Mouse (Mus musculus) spleen, adult 12 weeks (tissue): ENCODE measurements around the gene Ncoa3.

Experiments
- DNase-seq: peaks from one replicate; pipeline ENCODE4 v3.0.0; 2022; ENCODE audit warnings: low spot score

The Ncoa3 gene

DNA sequence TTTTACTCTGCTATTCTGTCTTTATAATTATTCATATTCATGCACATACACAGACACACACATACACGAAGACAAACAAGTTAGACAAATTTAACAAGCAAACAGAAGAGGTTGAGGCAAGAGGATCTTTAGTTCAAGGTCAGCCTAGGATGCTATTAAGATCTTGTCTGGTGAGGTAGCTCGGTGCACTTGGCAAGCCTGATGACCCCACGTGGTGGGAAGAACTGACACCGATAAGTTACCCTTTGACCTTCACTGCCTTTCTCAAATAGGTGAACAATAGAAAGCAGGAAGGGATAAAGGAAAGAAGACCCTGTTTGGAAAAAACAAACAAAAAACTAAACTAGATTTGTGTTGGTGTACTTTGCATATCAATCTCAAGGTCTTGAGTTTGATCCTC lies 10.0 kb downstream of the Ncoa3 start:
- no peak for DNase-seq

DNA sequence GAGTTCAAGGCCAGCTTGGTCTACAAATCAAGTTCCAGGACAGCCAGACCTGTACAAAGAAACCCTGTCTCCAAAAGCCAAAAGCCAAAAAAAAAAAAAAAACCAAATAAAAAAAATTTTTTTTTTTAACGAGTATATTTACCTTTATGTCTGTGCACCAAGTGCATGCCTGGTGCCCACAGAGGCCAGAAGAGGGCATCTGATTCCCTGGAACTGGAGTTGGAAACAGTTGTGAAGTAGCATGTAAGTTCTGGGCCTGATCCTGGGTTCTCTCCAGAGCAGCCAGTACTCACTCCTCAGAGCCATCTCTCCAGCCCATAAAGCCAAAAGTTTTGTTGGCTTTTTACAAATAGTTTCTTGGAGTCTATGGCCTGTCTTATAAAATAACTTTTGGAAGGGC lies 10.6 kb downstream of the Ncoa3 start:
- DNase-seq = no peak

DNA sequence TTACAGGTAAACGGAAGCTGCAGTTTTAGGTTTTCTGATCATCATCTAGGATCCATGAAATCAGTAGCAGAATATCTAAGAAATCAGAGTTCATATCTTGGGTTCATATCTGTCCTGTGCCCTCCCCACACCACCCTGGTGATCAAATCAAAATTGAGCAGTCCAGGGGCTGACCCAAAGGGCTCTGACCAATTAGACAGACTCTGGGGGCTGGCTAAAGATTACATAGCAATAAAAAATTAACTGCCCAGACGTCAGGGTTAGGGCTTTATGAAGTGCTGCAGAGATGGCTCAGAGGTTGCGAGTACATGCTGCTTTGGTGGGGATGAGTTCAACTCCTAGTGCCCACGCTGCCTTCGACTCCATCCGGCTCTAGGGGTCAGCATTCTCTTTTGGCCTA lies 14.6 kb downstream of the Ncoa3 start:
- no peak for DNase-seq

DNA sequence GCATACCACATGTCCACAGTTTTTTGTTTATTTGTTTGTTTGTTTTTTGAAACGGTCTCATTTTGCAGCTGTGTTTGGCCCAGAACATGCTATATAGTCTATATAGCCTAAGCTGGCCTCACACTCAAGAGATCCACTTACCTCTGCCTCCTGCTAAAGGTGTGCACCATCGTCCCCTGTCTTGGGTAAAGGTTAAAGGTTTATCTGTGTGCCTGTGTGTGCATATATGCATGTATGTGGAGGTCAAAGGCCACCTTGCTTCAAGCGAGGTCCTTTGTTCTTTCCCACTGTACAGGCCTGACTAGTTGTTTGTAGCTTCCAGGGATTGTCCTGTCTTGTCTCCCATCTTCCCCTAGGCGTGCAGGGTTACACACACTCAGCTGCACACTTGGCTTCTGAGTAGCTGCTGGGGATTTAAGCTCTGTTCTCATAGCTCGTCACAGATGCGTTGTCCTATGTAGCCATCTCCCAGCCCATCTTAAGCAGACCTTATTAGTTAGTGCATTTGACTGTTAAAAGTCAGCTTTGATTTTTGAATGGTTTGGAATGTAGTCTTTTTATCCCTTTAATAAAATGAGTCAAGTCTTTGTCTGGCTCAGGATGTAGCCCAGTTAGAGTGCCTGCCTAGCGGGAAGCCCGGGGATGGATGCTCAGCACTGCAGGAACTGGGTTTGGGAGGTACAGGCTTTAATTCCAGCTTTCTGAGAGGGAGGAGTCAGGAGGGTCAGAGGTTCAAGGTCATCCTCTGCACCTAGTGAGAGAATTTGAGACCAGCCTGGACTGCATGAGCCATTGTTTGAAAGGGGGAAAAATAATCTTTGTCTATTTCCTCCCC lies 16.3 kb downstream of the Ncoa3 start:
- no peak for DNase-seq

DNA sequence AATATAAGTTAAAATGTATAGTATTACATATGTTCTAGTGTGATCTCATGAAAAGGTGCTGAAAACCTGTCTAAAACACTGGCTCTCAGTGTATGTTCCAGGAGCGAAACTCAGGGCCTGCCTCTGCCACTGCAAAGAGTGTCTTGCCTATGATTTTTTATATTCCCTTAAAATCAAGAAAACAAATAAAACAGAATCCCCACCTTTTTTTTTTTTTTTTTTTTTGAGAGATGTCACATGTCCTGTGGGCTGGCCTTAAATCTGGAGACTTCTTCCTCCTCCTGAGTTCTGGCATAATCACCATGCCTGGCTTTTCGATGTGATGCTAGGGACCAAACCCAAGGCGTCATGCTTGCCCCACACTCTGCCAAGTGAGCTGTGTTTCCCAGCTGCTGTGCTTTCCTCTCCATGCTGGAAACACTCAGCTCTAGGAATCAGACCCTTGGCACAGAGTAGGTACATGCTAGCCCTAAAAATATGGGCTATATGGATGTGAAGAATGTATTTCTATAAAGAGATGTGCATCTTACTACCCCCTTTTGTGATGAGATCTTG lies 17.0 kb downstream of the Ncoa3 start:
- DNase-seq = no peak

DNA sequence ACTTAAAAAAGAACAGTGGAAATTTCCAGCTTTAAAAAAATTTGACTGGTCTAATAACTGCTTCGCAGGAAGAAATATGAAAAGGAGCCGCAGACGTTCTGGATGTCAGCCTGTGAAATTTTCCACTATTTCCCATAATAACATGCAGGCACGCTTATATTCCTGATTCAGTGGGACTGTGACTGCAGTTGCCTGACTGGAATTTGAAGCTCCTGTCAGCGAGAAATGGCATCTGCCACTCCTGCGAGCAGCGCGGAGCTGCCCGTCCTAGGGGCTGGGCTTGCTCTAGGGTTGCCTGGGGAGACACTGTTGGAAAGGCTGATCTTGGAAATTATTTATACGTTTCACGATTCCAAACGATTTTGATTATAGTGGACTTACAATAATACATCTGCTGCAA lies 17.9 kb downstream of the Ncoa3 start:
- no peak for DNase-seq

DNA sequence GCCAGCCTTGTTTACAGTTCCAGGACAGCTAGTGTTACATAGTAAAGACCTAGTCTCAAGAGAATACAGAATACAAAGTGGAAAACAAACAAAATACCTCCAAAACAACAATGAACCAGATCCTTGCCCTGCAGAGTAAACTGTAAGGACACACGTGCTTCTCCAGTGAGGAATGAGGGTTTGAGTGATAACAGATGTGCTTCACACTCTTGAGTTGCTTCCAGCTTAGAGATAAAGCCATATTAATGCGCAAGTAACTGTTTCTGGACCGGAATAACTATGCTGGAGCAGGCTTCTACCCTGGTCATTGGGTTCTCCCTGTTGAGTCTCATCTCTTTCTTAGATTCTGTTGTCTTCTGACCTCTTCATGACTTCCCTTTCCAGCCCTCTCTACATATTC lies 19.0 kb downstream of the Ncoa3 start:
- DNase-seq = no peak

DNA sequence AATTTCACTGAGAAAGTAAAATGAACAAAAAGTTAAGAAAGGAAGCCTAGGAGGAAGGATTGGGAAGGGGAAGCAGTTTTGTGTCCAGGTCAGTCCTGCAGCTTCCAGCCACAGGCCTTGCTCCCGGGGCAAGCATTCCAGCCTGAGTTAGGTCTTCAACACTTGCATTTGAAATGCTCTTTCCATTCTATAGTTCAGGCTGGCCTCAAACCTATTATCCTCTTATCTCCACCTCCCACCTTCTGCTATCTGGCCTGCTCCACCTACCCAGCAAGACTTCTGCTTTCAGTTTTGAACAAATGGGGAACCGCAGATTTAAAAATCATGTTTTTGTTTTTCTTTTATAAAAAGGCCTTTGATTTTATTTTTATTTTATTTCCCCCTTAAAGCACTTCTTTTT lies 19.7 kb downstream of the Ncoa3 start:
- no peak for DNase-seq

DNA sequence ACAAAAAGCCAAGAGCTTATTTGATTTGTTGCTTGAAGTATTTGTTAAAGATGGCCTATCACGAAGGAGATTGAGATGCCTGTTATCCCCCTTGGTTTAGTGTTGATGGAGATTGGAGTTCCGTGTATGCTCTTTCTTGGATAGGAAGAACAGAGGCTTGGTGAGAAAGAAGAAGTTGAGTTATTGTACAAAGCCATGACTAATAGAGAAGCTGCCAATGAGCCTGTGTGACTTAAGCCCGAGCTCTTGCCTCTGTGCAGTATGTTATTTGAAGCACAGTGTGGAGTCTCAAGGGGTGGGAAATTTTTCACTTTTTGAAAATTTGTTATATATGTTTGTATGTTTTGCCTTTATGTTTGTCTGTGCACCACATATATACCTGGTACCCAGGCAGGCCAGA lies 26.3 kb downstream of the Ncoa3 start:
- DNase-seq = no peak

DNA sequence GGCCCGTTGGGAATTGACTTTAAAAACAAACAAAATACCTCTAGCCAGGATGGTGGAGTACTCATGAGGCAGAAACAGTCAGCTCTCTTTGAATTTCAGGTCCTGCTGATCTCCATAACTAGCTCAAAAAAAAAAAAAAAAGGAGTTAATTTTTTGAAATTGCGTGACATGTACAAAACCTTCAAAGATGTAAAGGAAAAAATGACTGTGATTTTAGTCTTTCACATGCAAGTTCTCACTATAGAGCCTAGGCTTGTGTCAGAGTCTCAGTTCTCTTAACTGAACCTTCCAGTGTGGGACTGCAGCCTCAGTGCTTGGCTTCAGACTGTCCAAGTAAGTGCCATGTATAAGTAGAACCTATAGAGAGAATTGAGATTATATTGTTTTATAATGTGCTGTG lies 27.6 kb downstream of the Ncoa3 start:
- no peak for DNase-seq

DNA sequence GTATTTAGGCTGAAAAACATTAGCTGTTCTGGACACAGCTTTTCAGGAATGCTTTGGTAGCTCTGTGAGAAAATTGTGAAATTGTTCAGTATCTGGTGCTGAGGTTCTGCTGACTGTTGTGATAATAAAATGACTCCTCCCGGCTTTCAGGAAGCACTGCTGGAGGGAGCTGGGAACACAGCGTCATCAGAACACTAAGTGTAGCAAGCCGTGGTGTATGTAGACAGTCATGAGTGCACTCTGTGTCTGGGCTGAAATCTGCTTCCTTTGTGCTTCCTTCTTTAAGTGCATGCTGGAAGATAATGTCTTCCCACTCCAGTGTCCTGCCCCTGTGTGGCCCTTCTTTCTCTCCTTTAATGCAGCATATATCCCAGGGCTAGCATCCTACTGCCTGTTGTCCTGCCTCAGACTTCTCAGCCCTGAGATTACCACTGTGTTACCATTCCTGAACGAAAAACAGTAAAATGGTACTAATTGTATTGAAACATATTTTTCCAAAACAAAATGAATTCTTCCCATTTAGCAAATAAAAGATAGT lies 28.7 kb downstream of the Ncoa3 start:
- no peak for DNase-seq

DNA sequence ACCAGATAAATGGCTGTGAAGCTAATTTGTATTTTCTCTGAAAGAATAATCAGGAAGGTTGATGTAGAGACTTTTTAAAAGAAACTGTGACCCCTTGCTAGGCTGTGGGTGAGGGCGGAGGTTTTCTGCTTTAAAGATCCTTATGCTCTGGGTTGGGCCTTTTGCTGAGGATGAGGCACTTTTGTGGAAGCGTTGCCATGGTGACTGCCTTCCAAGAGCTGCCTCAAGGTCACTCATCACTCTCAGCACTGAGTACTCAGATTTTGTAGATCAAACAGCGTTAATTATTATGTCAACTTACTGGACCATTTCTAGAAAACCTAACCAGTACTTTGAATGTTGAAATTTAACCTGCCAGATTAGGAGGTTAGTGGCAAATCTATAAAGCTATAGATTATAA lies 29.2 kb downstream of the Ncoa3 start:
- DNase-seq = no peak

DNA sequence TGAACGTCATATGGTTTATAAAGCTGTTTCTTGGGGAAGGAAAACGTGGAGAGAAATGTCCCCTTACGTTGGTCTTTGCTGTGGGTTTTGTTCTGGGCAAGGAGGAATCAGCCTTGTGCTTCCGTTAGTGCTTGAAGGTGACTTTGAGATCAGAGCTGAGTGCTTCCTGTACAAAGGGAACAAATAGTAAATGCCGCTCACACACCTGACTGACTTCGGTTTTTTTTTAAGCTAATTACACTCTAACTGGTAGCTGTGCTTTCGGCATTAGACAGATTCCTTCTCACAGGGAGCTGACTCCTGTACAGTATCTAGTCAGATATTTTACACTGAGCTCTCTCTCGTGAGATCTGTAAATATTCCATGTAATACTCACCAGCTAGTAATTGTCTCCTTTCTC lies 29.9 kb downstream of the Ncoa3 start:
- no peak for DNase-seq

DNA sequence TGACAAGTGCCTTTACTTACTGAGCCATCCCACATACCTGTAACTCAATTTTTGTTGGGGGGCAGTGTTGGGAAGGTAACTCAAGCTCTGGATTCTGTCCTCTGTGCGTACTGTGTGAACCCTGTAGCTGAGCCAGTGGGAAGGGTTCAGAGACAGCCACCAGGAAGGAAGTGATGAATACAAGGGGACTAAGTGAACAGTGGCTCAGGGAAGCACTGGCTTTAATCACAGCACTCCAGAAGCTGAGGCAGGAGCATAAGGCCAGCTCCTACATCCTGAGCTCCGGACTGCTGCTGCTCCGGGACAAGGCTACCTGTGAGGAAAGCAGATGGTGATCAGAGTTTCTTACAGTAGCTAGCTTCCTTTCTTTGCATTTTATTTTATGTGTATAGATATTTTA lies 31.6 kb downstream of the Ncoa3 start:
- DNase-seq = no peak

DNA sequence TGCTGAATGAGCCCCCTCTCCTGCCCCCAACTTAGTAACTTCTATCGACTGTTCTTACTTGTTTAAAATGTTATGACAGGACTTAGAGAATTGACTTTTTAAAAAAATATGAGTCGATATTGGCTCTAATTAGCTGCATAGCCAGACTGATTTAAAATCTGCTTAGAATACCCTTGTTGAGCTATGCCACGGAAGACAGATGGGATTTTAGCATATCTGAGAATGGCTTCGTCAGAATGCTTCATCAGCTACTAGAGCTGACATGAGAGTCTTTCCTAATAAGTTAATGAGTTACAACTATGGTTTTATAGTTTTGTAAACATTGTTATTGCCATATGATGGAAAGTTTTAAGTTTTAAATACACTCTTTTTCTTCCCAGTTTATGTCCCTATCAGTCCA lies 32.2 kb downstream of the Ncoa3 start:
- no peak for DNase-seq

DNA sequence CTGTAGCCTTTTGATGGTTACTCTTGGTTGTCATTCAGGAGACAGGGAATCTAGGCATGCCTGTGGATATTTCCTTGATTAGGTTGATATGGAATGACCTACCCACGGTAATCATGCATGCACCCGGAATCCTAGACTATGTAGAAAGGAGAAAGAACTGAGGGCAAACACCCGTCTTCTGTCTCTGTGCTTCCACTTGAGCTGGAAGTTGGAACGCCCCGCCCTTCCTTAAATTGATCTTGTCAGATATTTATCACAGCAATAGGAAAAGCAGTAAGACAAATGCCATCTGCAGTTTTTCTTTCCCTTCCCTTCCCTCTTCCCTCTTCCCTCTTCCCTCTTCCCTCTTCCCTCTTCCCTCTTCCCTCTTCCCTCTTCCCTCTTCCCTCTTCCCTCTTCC lies 33.5 kb downstream of the Ncoa3 start:
- DNase-seq = no peak

DNA sequence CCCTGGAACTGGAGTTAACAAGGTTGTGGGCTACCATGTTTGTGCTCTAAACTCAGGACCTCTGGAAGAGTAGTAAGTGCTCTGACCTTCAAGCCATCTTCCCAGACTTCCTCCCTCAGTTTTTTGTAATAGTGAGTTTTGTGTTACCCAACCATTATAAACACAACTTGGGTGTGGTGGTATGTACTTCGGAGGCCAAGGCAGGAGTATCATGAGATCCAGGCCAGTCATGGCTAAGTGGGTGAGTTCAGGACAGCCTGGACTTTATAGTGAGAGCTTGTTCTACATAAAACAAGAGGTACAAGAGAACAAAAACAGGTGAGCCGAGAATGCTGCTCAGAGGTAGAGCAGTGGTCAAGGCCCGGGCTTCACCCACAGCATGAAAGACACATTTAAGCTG lies 35.4 kb downstream of the Ncoa3 start:
- no peak for DNase-seq

DNA sequence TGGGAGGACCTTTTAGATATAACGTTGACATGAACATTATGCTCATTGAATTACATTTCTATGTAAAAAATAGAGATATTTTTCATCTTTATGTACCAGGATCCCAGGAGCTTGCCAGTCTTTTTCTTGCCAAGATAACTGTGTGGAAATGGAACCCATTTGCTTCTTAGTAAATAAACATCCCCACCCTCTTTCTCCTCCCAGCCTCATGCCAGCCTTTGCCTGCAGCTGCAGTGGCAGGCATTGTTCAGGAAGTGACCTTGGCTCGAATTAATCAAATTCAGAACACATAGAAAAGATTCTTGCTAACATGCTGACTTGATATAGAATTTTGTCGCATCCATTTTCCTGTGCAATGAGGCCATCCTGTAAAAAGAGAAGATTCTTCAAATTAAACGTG lies 36.8 kb downstream of the Ncoa3 start:
- DNase-seq = no peak

DNA sequence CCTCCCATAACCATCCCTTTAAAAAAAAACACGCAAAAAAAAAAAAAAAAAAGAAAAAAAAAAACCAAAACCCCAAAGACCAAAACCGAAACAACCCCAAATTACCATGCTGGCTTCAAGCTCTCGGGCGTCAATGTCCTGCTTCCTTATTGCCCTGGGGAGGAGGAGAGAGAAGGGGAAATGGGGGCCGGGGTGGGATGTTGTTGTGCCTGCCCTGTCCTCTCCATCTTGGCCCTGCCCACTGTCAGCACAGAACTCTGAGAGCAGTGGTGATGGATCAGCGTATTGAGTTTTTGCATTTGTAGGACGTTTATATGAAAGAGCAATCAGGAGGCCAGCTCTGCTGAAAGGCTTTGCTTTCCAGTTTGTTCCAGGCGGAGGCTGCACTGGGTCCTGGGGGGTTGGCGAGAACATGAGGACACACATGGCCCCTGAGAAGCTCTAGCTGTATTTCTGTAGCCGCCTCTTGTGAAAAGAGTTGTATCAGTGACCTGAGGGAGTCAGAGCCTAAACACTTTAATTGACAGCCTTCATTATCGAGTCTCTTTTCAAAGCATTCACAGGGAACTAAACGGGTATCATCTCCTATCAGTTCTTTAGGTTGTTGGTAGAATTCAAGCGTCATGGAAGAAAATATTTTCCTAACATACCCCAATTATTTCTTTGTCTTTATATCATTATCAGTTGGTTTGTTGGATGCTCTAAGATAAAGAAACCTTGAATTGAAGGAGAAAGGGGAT lies 38.0 kb downstream of the Ncoa3 start:
- no peak for DNase-seq

DNA sequence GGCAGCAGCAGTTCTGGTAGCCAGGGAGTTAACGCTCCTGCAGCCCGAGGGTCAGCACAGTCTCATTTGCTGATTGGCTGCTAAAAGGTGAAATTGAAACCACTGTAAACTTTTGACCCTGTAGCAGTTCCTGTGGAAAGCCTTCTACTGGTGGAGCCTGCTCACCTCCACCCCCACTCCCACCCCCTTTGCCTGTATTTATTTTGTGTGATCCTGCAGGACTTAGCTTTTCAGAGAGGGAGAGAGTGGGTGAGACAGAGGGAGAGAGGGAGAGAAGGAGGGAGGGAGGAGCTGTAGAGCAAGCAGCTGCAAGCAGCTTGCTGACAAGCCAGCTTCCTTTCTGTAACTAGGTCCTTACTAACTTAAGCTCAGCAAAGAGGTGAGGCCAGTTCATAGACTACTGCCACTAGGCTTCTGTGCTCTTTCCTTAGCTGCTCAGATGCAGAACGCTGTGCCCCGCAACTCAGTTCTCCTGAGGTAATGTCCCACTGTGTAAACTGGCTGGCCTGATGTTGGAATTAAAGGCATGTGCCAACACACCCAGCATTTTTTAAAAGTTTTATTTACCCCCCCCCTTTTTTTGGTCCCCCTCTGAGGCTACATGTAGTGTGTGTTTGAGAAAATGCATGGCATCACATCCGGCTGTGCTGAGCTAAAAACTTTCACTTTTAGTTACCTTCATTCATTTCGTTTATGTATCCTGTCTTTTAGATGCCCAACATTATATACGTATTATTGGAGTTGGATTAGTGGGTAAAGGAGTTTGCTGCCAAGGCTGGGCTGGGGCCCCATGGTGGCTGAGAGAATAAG lies 38.9 kb downstream of the Ncoa3 start:
- DNase-seq = peak; percentile 19

DNA sequence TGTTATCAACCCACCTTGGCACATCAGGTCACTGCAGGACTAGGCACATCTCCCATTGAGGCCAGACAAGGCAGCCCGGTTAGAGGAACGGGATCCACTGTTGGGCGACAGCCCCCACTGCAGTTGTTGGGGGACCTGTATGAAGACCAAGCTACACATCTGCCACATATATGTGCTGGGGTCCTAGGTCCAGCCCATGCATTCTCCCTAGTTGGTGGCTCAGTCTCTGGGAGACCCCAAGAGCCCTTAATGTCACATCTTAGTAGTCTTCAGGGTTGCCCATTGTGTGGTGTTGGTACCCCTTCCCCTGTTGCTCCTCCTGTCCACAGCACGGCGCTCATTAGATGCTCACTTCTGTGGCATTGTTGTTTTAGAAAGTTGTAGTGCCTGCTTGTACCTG lies 40.2 kb downstream of the Ncoa3 start:
- no peak for DNase-seq

DNA sequence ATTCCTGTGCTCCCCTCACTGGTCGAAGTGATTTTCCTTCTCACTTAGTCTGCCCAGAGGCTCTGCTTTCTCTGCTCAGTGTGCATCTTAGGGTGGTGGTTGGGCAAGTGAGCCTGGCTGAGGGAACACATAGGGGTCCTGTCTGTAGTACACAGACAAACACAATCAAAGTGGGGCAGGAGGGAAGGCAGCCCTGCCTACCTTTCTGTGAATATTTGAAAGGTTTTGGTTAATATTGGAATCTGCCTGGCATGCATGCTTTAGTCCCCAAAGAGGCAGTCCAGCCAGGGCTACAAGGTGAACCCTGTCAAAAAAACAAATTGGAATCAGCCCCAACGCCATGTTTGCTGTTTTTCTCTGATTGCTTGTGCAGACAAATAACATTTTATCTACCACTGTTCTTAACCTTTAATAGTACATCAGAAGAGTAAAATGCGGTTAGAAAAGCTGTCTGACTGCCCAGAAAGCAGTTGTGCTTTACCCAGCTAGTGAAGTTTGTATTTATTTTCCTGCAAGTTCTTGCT lies 42.6 kb downstream of the Ncoa3 start:
- DNase-seq = no peak
